Mouse (Mus musculus) megakaryocyte, embryonic 14.5 days (primary cell): ENCODE measurements around the gene Mroh2a.

Experiments
- FLI1 ChIP-seq: IDR thresholded peaks from 2 replicates; pipeline ENCODE4 v1.6.1; 2012; ENCODE audit warnings: low read length, inconsistent platforms, mixed read lengths
- GATA1 ChIP-seq: IDR thresholded peaks from 3 replicates; pipeline ENCODE4 v1.6.1; 2012; ENCODE audit warnings: mixed read lengths, low read length, inconsistent platforms, borderline replicate concordance

DNA sequence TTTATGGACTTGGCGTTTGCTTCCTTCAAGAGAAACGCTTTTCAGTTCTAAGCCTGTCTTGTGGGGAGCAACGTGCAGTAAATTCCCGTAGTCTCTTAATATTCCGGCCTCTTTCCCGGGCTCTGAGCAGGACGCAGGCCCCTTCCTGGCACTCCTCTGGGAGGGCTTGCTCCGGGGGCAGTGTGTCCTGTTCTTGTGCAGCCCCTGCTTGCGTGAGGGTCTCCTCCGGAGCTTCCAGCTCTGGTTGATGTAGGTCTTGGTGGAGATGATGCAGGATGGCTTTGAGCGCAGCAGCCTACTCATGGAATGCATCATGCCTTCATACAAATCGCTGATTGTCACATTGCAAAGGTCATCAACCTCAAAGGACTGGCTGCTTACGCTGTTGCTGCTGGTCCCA, 39.3 kb downstream of the Mroh2a start:
- TF ChIP-seq FLI1 (no peak), GATA1 (no peak)
